In genomic region chr15:80256656-80257601, GRCm38 (mm10) we compare ENCODE assay signal across 8 mouse cellular contexts. TPM values are rescaled to one million over a fixed set of nuclear protein-coding genes. Genes with fewer than 3 reads are reported as not detected.
DNase-seq lines count a peak whose midpoint lies in the region; ATAC-seq and TF ChIP-seq lines count a peak whose summit lies in the region.

No protein-coding gene starts in this region.

- intact Hi-C loops in left cerebral cortex, postnatal 36 days (cut with DNase I) = no loop called here
- intact Hi-C loops in left cerebral cortex, postnatal 10 days (cut with DNase I) = no loop called here

- H3K4me2 ChIP-seq in lung, embryonic 14.5 days = peak overlapping the region; percentile 94
- H3K4me2 ChIP-seq in embryonic facial prominence, embryonic 11.5 days (ENCODE audit: low read depth, low read length) = peak overlapping the region; percentile 86
- H3K4me2 ChIP-seq in intestine, embryonic 15.5 days (replicated peaks) = peak overlapping the region; percentile 81
- peak overlapping the region; percentile 97 for H3K4me2 ChIP-seq in neural tube, embryonic 15.5 days

- 55% methylated on average over 12 of the region's 12 CpGs for WGBS in lung, embryonic 14.5 days
- WGBS in embryonic facial prominence, embryonic 11.5 days = 66% methylated on average over 12 of the region's 12 CpGs
- 51% methylated on average over 12 of the region's 12 CpGs for WGBS in intestine, embryonic 15.5 days
- WGBS in neural tube, embryonic 15.5 days = 64% methylated on average over 12 of the region's 12 CpGs

- peak overlapping the region; percentile 97 for H3K9ac ChIP-seq in lung, embryonic 14.5 days
- H3K9ac ChIP-seq in embryonic facial prominence, embryonic 11.5 days (replicated peaks; ENCODE audit: low read length) = peak overlapping the region; percentile 99
- H3K9ac ChIP-seq in intestine, embryonic 15.5 days = peak overlapping the region; percentile 96
- H3K9ac ChIP-seq in neural tube, embryonic 15.5 days (replicated peaks) = peak overlapping the region; percentile 100

- peaks cover 50% of the 10 kb centered on the region for H3K36me3 ChIP-seq in lung, embryonic 14.5 days (ENCODE audit: insufficient read depth)
- H3K36me3 ChIP-seq in embryonic facial prominence, embryonic 11.5 days (replicated peaks; ENCODE audit: control insufficient read depth, insufficient read depth, low read depth, low read length) = peaks cover 5% of the 10 kb centered on the region
- H3K36me3 ChIP-seq in intestine, embryonic 15.5 days = peaks cover 21% of the 10 kb centered on the region
- peaks cover 36% of the 10 kb centered on the region for H3K36me3 ChIP-seq in neural tube, embryonic 15.5 days

- H3K4me1 ChIP-seq in lung, embryonic 14.5 days (ENCODE audit: insufficient read depth) = peaks cover 8% of the 10 kb centered on the region
- H3K4me1 ChIP-seq in embryonic facial prominence, embryonic 11.5 days (ENCODE audit: control insufficient read depth, insufficient read depth, low read length) = no peaks in the 10 kb centered on the region; the same call in 1 of the 2 replicates
- H3K4me1 ChIP-seq in intestine, embryonic 15.5 days (replicated peaks) = peaks cover 41% of the 10 kb centered on the region
- peaks cover 50% of the 10 kb centered on the region for H3K4me1 ChIP-seq in neural tube, embryonic 15.5 days

- no peak for DNase-seq in lung, embryonic 14.5 days
- no peak for DNase-seq in lung, postnatal 4 days
- DNase-seq in embryonic facial prominence, embryonic 11.5 days (ENCODE audit: low spot score) = no peak
- no peak for DNase-seq in left cerebral cortex, postnatal 36 days (ENCODE audit: low spot score in 2 of 2)
- DNase-seq in yolk sac, embryonic 10.5 days (ENCODE audit: low spot score) = no peak
- no peak for DNase-seq in left cerebral cortex, postnatal 10 days (ENCODE audit: extremely low spot score in 1 of 2, low spot score in 2 of 2)

- H3K27ac ChIP-seq in lung, embryonic 14.5 days (ENCODE audit: low read depth) = peak overlapping the region; percentile 98
- peak overlapping the region; percentile 92; the same call in 1 of the 2 replicates for H3K27ac ChIP-seq in embryonic facial prominence, embryonic 11.5 days (replicated peaks; ENCODE audit: low read depth, low read length)
- peak overlapping the region; percentile 99 for H3K27ac ChIP-seq in intestine, embryonic 15.5 days
- H3K27ac ChIP-seq in neural tube, embryonic 15.5 days (replicated peaks) = peak overlapping the region; percentile 100

- no peak for TF ChIP-seq CTCF in lung, embryonic 14.5 days (IDR thresholded peaks at IDR 0.05; ENCODE audit: low read depth)

- no peaks in the 10 kb centered on the region for H3K27me3 ChIP-seq in lung, embryonic 14.5 days (ENCODE audit: insufficient read depth, low read length)
- no peaks in the 10 kb centered on the region for H3K27me3 ChIP-seq in embryonic facial prominence, embryonic 11.5 days (ENCODE audit: control insufficient read depth, insufficient read depth, low read length)
- no peaks in the 10 kb centered on the region for H3K27me3 ChIP-seq in intestine, embryonic 15.5 days (replicated peaks)
- H3K27me3 ChIP-seq in neural tube, embryonic 15.5 days (replicated peaks) = no peaks in the 10 kb centered on the region

- peak overlapping the region; percentile 91 for H3K4me3 ChIP-seq in lung, embryonic 14.5 days (ENCODE audit: low read depth, low read length)
- H3K4me3 ChIP-seq in embryonic facial prominence, embryonic 11.5 days (ENCODE audit: low read depth, low read length) = peak overlapping the region; percentile 83
- peak overlapping the region; percentile 73 for H3K4me3 ChIP-seq in intestine, embryonic 15.5 days (replicated peaks)
- peak overlapping the region; percentile 100 for H3K4me3 ChIP-seq in neural tube, embryonic 15.5 days (replicated peaks)

- no peaks in the 10 kb centered on the region for H3K9me3 ChIP-seq in lung, embryonic 14.5 days (ENCODE audit: low read depth, low read length)
- no peaks in the 10 kb centered on the region for H3K9me3 ChIP-seq in embryonic facial prominence, embryonic 11.5 days (replicated peaks; ENCODE audit: control insufficient read depth, low read length)
- H3K9me3 ChIP-seq in intestine, embryonic 15.5 days = no peaks in the 10 kb centered on the region
- no peaks in the 10 kb centered on the region for H3K9me3 ChIP-seq in neural tube, embryonic 15.5 days (replicated peaks)

- no peak for ATAC-seq in lung, embryonic 14.5 days (ENCODE audit: insufficient read depth)
- ATAC-seq in embryonic facial prominence, embryonic 11.5 days (replicated peaks; ENCODE audit: insufficient number of reproducible peaks, low FRiP score, low TSS enrichment, low read depth) = no peak
- ATAC-seq in intestine, embryonic 15.5 days = no peak
- no peak for ATAC-seq in neural tube, embryonic 15.5 days (ENCODE audit: low FRiP score)

RNA-seq across cellular contexts. Expression of gene Atf4, which starts 1.9 kb away (rescaled TPM):
- polyA plus RNA-seq in lung, embryonic 14.5 days (2014; fragmentation: Nextera tagmentation; extraction: Ambion mirVana) = 115 and 136 TPM in 2 replicates
- 120 and 123 TPM in 2 replicates for polyA plus RNA-seq in embryonic facial prominence, embryonic 11.5 days (2014; fragmentation: Nextera tagmentation; extraction: Ambion mirVana)
- 138 and 143 TPM in 2 replicates for polyA plus RNA-seq in intestine, embryonic 15.5 days (2015; fragmentation: Nextera tagmentation; extraction: Ambion mirVana)
- polyA plus RNA-seq in neural tube, embryonic 15.5 days (2015; fragmentation: Nextera tagmentation; extraction: Ambion mirVana) = 106 and 113 TPM in 2 replicates
- total RNA-seq in left cerebral cortex, postnatal 36 days (2021) = 100 to 1,000 TPM in 1 of 2 experiments, 10 to 100 TPM in 1; 99.7 to 113 TPM
- total RNA-seq in left cerebral cortex, postnatal 10 days (2021) = 100 to 1,000 TPM; 100 to 110 TPM

RNA-seq across cellular contexts. Expression of gene Rps19bp1, which starts 7.2 kb away (rescaled TPM):
- polyA plus RNA-seq in lung, embryonic 14.5 days (2014; fragmentation: Nextera tagmentation; extraction: Ambion mirVana) = 56.4 and 61.0 TPM in 2 replicates
- 81.3 and 83.1 TPM in 2 replicates for polyA plus RNA-seq in embryonic facial prominence, embryonic 11.5 days (2014; fragmentation: Nextera tagmentation; extraction: Ambion mirVana)
- polyA plus RNA-seq in intestine, embryonic 15.5 days (2015; fragmentation: Nextera tagmentation; extraction: Ambion mirVana) = 55.4 and 56.0 TPM in 2 replicates
- polyA plus RNA-seq in neural tube, embryonic 15.5 days (2015; fragmentation: Nextera tagmentation; extraction: Ambion mirVana) = 72.6 and 83.9 TPM in 2 replicates
- total RNA-seq in left cerebral cortex, postnatal 36 days (2021) = 10 to 100 TPM; 40.9 to 41.1 TPM
- total RNA-seq in left cerebral cortex, postnatal 10 days (2021) = 10 to 100 TPM; 41.5 to 47.5 TPM

RNA-seq across cellular contexts. Expression of gene AC140267.1, which starts 21.3 kb away (rescaled TPM):
- polyA plus RNA-seq in lung, embryonic 14.5 days (2014; fragmentation: Nextera tagmentation; extraction: Ambion mirVana) = not detected in 2 replicates
- not detected in 2 replicates for polyA plus RNA-seq in embryonic facial prominence, embryonic 11.5 days (2014; fragmentation: Nextera tagmentation; extraction: Ambion mirVana)
- polyA plus RNA-seq in intestine, embryonic 15.5 days (2015; fragmentation: Nextera tagmentation; extraction: Ambion mirVana) = not detected in 2 replicates
- polyA plus RNA-seq in neural tube, embryonic 15.5 days (2015; fragmentation: Nextera tagmentation; extraction: Ambion mirVana) = 1.7 TPM in 1 of 2 replicates, not detected in the other
- 10 to 100 TPM; 13.7 to 17.3 TPM for total RNA-seq in left cerebral cortex, postnatal 36 days (2021)
- total RNA-seq in left cerebral cortex, postnatal 10 days (2021) = 10 to 100 TPM; 13.6 to 21.0 TPM

RNA-seq across cellular contexts. Expression of gene Mief1, which starts 23.1 kb away (rescaled TPM):
- polyA plus RNA-seq in lung, embryonic 14.5 days (2014; fragmentation: Nextera tagmentation; extraction: Ambion mirVana) = 31.7 and 32.9 TPM in 2 replicates
- 35.7 and 36.7 TPM in 2 replicates for polyA plus RNA-seq in embryonic facial prominence, embryonic 11.5 days (2014; fragmentation: Nextera tagmentation; extraction: Ambion mirVana)
- 29.7 and 33.1 TPM in 2 replicates for polyA plus RNA-seq in intestine, embryonic 15.5 days (2015; fragmentation: Nextera tagmentation; extraction: Ambion mirVana)
- 33.3 and 34.5 TPM in 2 replicates for polyA plus RNA-seq in neural tube, embryonic 15.5 days (2015; fragmentation: Nextera tagmentation; extraction: Ambion mirVana)
- 10 to 100 TPM; 32.4 to 33.7 TPM for total RNA-seq in left cerebral cortex, postnatal 36 days (2021)
- total RNA-seq in left cerebral cortex, postnatal 10 days (2021) = 10 to 100 TPM; 30.7 to 31.1 TPM

RNA-seq across cellular contexts. Expression of gene Cacna1i, which starts 30.1 kb away (rescaled TPM):
- polyA plus RNA-seq in lung, embryonic 14.5 days (2014; fragmentation: Nextera tagmentation; extraction: Ambion mirVana) = not detected in 2 replicates
- 0.11 TPM in 1 of 2 replicates, not detected in the other for polyA plus RNA-seq in embryonic facial prominence, embryonic 11.5 days (2014; fragmentation: Nextera tagmentation; extraction: Ambion mirVana)
- not detected in 2 replicates for polyA plus RNA-seq in intestine, embryonic 15.5 days (2015; fragmentation: Nextera tagmentation; extraction: Ambion mirVana)
- 0.79 and 0.88 TPM in 2 replicates for polyA plus RNA-seq in neural tube, embryonic 15.5 days (2015; fragmentation: Nextera tagmentation; extraction: Ambion mirVana)
- 10 to 100 TPM; 73.2 to 73.7 TPM for total RNA-seq in left cerebral cortex, postnatal 36 days (2021)
- 10 to 100 TPM; 82.6 to 84.8 TPM for total RNA-seq in left cerebral cortex, postnatal 10 days (2021)
